Mouse (Mus musculus) kidney, postnatal 0 days (tissue): ENCODE data around the gene Disp1. TPM values are rescaled to one million over a fixed set of nuclear protein-coding genes. Genes with fewer than 3 reads are reported as not detected.

ENCODE experiments used
- ATAC-seq: fragments of 200-750 bp; cut with Nextera tagmentation; replicated peaks from 2 replicates; pipeline ENCODE4 v1.8.0; 2017; ENCODE audit warnings: low read depth, moderate number of reproducible peaks, moderate TSS enrichment, moderate library complexity; ENCODE audit not compliant: low FRiP score
- DNase-seq: peaks from one replicate; pipeline ENCODE4 v3.0.0-alpha.2; 2016; ENCODE audit warnings: low spot score
- H3K27ac ChIP-seq: fragments of 300-500 bp; sonication (generic); 2 replicates; pipeline ENCODE4 v1.5.1; 2014; ENCODE audit warnings: mild to moderate bottlenecking
- H3K27me3 ChIP-seq: fragments of 300-500 bp; sonication (generic); 2 replicates; pipeline ENCODE4 v1.6.1; 2014; ENCODE audit warnings: low read length, mixed read lengths; ENCODE audit not compliant: insufficient read depth
- H3K36me3 ChIP-seq: fragments of 300-500 bp; sonication (generic); 2 replicates; pipeline ENCODE4 v1.6.1; 2014; ENCODE audit warnings: low read length, mixed read lengths; ENCODE audit not compliant: insufficient read depth
- H3K4me1 ChIP-seq: fragments of 300-500 bp; sonication (generic); replicated peaks from 2 replicates; pipeline ENCODE4 v1.6.1; 2014; ENCODE audit warnings: antibody characterized with exemption, low read length, mixed read lengths; ENCODE audit not compliant: insufficient read depth
- H3K4me2 ChIP-seq: fragments of 300-500 bp; sonication (generic); 2 replicates; pipeline ENCODE4 v1.6.1; 2014; ENCODE audit warnings: mild to moderate bottlenecking, low read length, moderate library complexity, mixed read lengths
- H3K4me3 ChIP-seq: fragments of 300-500 bp; sonication (generic); replicated peaks from 2 replicates; pipeline ENCODE4 v1.5.1; 2014; ENCODE audit warnings: low read depth, low read length
- H3K9ac ChIP-seq: fragments of 300-500 bp; sonication (generic); 2 replicates; pipeline ENCODE4 v1.6.1; 2014; ENCODE audit warnings: low read depth, low read length
- H3K9me3 ChIP-seq: fragments of 300-500 bp; sonication (generic); replicated peaks from 2 replicates; pipeline ENCODE4 v1.6.1; 2016; ENCODE audit warnings: low read length, inconsistent platforms, mixed read lengths
- CTCF ChIP-seq: IDR thresholded peaks from 2 replicates; pipeline ENCODE4 v1.5.1; 2016; ENCODE audit warnings: antibody characterized with exemption, low read depth, mild to moderate bottlenecking, moderate library complexity
- WGBS: fragments of 180-500 bp; shearing (Covaris S2); extraction: QIAGEN DNeasy Blood & Tissue Kit; methylation state at CpG from one replicate; pipeline ENCODE4 v1.1.7; 2014; 5-methylcytosine and 5-hydroxymethylcytosine counted together
- polyA plus RNA-seq: library from polyadenylated mRNA; unstranded; fragments of >200 nt; fragmentation: Nextera tagmentation; extraction: Ambion mirVana; gene quantifications from 2 replicates; pipeline ENCODE4 v1.2.1, GENCODE M21; 2015

Disp1 gene
- polyA plus RNA-seq, 1 experiment from 2014 or later: 8.4 TPM

GRCm38 (mm10) chr1:183143246-183143645 lies 78.1 kb downstream of the Disp1 start:
- Histone ChIP-seq H3K9me3 (no peaks in the 10 kb centered on the region), H3K27ac (no peak overlapping the region), H3K36me3 (no peaks in the 10 kb centered on the region), H3K27me3 (no peaks in the 10 kb centered on the region), H3K9ac (no peak overlapping the region), H3K4me2 (no peak overlapping the region), H3K4me3 (no peak overlapping the region), H3K4me1 (peaks cover 12% of the 10 kb centered on the region; the same call in 1 of the 2 replicates)
- ATAC-seq (no peak), DNase-seq (no peak)
- TF ChIP-seq CTCF: no peak
- 77% methylated on average over 7 of the region's 7 CpGs for WGBS

- TF ChIP-seq CTCF: no peak
- H3K4me1 ChIP-seq: peaks cover 12% of the 10 kb centered on the region; the same call in 1 of the 2 replicates
- WGBS: 81% methylated on average over 5 of the region's 5 CpGs
Measured at GRCm38 (mm10) chr1:183142566-183142965, 78.8 kb downstream of the Disp1 start.

GRCm38 (mm10) chr1:183141329-183141728 lies 80.0 kb downstream of the Disp1 start:
- no peak for DNase-seq
- H3K27me3 ChIP-seq: no peaks in the 10 kb centered on the region
- H3K9ac ChIP-seq: no peak overlapping the region
- no peak for ATAC-seq
- no peaks in the 10 kb centered on the region for H3K9me3 ChIP-seq
- H3K36me3 ChIP-seq: no peaks in the 10 kb centered on the region
- WGBS: 67% methylated on average over 2 of the region's 2 CpGs
- H3K4me1 ChIP-seq: peaks cover 9% of the 10 kb centered on the region; the same call in 1 of the 2 replicates
- H3K27ac ChIP-seq: no peak overlapping the region
- no peak overlapping the region for H3K4me3 ChIP-seq
- H3K4me2 ChIP-seq: no peak overlapping the region
- TF ChIP-seq CTCF: no peak

More at GRCm38 (mm10) chr1:183142566-183142965, 78.8 kb downstream of the Disp1 start:
- DNase-seq (no peak), ATAC-seq (no peak)
- Histone ChIP-seq H3K27me3 (no peaks in the 10 kb centered on the region), H3K9me3 (no peaks in the 10 kb centered on the region), H3K36me3 (no peaks in the 10 kb centered on the region), H3K27ac (no peak overlapping the region), H3K4me2 (no peak overlapping the region), H3K9ac (no peak overlapping the region), H3K4me3 (no peak overlapping the region)

GRCm38 (mm10) chr1:183140511-183141268 lies 80.6 kb downstream of the Disp1 start:
- H3K4me3 ChIP-seq: no peak overlapping the region
- no peak for TF ChIP-seq CTCF
- H3K36me3 ChIP-seq: no peaks in the 10 kb centered on the region
- no peak overlapping the region for H3K9ac ChIP-seq
- H3K4me2 ChIP-seq: no peak overlapping the region
- 72% methylated on average over 12 of the region's 12 CpGs for WGBS
- peaks cover 9% of the 10 kb centered on the region; the same call in 1 of the 2 replicates for H3K4me1 ChIP-seq
- no peak for DNase-seq
- no peak overlapping the region for H3K27ac ChIP-seq
- no peaks in the 10 kb centered on the region for H3K9me3 ChIP-seq
- no peaks in the 10 kb centered on the region for H3K27me3 ChIP-seq
- no peak for ATAC-seq

- 53% methylated on average over 4 of the region's 4 CpGs for WGBS
- Histone ChIP-seq H3K4me3 (no peak overlapping the region), H3K4me1 (no peaks in the 10 kb centered on the region; the same call in 1 of the 2 replicates), H3K9me3 (no peaks in the 10 kb centered on the region), H3K9ac (no peak overlapping the region), H3K27ac (no peak overlapping the region), H3K27me3 (no peaks in the 10 kb centered on the region), H3K36me3 (no peaks in the 10 kb centered on the region), H3K4me2 (no peak overlapping the region)
- TF ChIP-seq CTCF: no peak
- DNase-seq (no peak), ATAC-seq (no peak)
Measured at GRCm38 (mm10) chr1:183138088-183138487, 83.2 kb downstream of the Disp1 start.

GRCm38 (mm10) chr1:183134427-183134826 lies 86.9 kb downstream of the Disp1 start:
- no peak overlapping the region for H3K9ac ChIP-seq
- no peak for DNase-seq
- no peaks in the 10 kb centered on the region for H3K27me3 ChIP-seq
- no peak overlapping the region for H3K27ac ChIP-seq
- H3K4me2 ChIP-seq: no peak overlapping the region
- ATAC-seq: no peak
- H3K4me1 ChIP-seq: no peaks in the 10 kb centered on the region
- H3K36me3 ChIP-seq: no peaks in the 10 kb centered on the region
- no peak for TF ChIP-seq CTCF
- 86% methylated on average over 4 of the region's 4 CpGs for WGBS
- H3K4me3 ChIP-seq: no peak overlapping the region
- H3K9me3 ChIP-seq: no peaks in the 10 kb centered on the region
